Mouse (Mus musculus) ES-E14 (cell line): ENCODE data around the gene Pced1b. TPM values are rescaled to one million over a fixed set of nuclear protein-coding genes. Genes with fewer than 3 reads are reported as not detected.

Experiments
- DNase-seq: peaks from one replicate; pipeline ENCODE4 v3.0.0-alpha.2; 2013; ENCODE audit warnings: low read depth, low spot score
- H3K27ac ChIP-seq: 2 replicates; pipeline ENCODE4 v1.5.1; 2012; ENCODE audit warnings: low read depth, mild to moderate bottlenecking, low read length, moderate library complexity, mixed read lengths; ENCODE audit not compliant: poor library complexity, insufficient read depth, severe bottlenecking
- H3K36me3 ChIP-seq: 2 replicates; pipeline ENCODE4 v1.6.1; 2012; ENCODE audit warnings: mild to moderate bottlenecking, low read length, moderate library complexity, mixed read lengths; ENCODE audit not compliant: control insufficient read depth, poor library complexity, insufficient read depth, severe bottlenecking
- H3K4me1 ChIP-seq, 2 experiments: fragments of 150-350 bp in 1 of 2; sonication (generic) in 1 of 2; 2 replicates each; pipeline ENCODE4 v1.6.1; 2012; ENCODE audit warnings: low read length in 2 of 2, mild to moderate bottlenecking in 1 of 2, mixed read lengths in 1 of 2; ENCODE audit not compliant: control insufficient read depth in 2 of 2, insufficient read depth in 2 of 2, poor library complexity in 1 of 2
- H3K4me3 ChIP-seq, 2 experiments: fragments of 150-350 bp in 1 of 2; sonication (generic) in 1 of 2; 2 replicates each; pipeline ENCODE4 v1.5.1; 2012; ENCODE audit warnings: low read length in 2 of 2, low read depth in 1 of 2, mild to moderate bottlenecking in 1 of 2, mixed read lengths in 1 of 2; ENCODE audit not compliant: insufficient read depth in 1 of 2, poor library complexity in 1 of 2, severe bottlenecking in 1 of 2
- H3K9ac ChIP-seq: 2 replicates; pipeline ENCODE4 v1.6.1; 2012; ENCODE audit warnings: low read depth, mild to moderate bottlenecking, low read length, mixed read lengths; ENCODE audit not compliant: poor library complexity, insufficient read depth, severe bottlenecking
- H3K9me3 ChIP-seq: fragments of 150-350 bp; sonication (generic); 2 replicates; pipeline ENCODE4 v1.6.1; 2012; ENCODE audit warnings: low read depth, mild to moderate bottlenecking, low read length; ENCODE audit not compliant: control insufficient read depth, insufficient read depth
- CHD2 ChIP-seq: IDR thresholded peaks from 2 replicates; pipeline ENCODE4 v1.6.1; 2014; ENCODE audit warnings: mild to moderate bottlenecking, low read depth, low read length, inconsistent platforms
- HCFC1 ChIP-seq: IDR thresholded peaks from 2 replicates; pipeline ENCODE4 v1.6.1; 2012; ENCODE audit warnings: low read length, inconsistent platforms, borderline replicate concordance; ENCODE audit not compliant: insufficient read depth
- MAFK ChIP-seq: IDR thresholded peaks from 2 replicates; pipeline ENCODE4 v1.6.1; 2014; ENCODE audit warnings: mild to moderate bottlenecking, low read depth, low read length, inconsistent platforms; ENCODE audit not compliant: insufficient read depth
- ZC3H11A ChIP-seq: IDR thresholded peaks from 2 replicates; pipeline ENCODE4 v1.6.1; 2012; ENCODE audit warnings: low read depth, mild to moderate bottlenecking, inconsistent platforms, low read length, borderline replicate concordance
- ZNF384 ChIP-seq: IDR thresholded peaks from 2 replicates; pipeline ENCODE4 v1.6.1; 2012; ENCODE audit warnings: low read depth, low read length, inconsistent platforms
- in situ Hi-C, 2 experiments: fragments of 600-800 bp; cut with MboI; formaldehyde crosslinking; loops; one replicate each; pipeline ENCODE4 v1.15.1; 2025; ENCODE audit warnings: low sequenced_read_pairs in 2 of 2, inconsistent platforms in 1 of 2; ENCODE audit not compliant: unreplicated experiment in 2 of 2
- total RNA-seq: library from RNA; depleted of rRNA; stranded (reverse); fragments of 300-350 nt; gene quantifications from 2 replicates; pipeline ENCODE4 v1.2.3, GENCODE M21; 2012

The Pced1b gene
- total RNA-seq, 1 experiment, result 29.0 TPM

DNA sequence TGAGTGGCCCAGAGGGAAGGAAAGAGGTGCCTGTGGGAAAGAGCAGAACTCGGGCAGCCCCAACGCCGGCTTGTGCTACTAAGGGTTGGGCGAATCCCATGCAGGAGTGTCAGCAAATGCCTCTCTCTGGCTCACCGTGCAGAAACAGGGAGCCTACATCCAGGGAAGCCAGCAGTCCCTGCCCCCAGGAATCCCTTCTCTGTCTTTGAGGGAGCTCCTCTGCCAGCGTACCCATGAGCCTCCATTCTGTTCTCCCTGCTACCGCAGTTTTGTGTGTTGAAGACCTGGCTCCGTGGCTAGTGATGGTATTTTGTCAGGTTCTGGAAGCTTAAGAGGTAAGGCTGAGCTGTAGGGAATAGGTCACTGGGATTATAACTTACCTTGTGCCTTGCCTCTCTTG, 33.2 kb downstream of the Pced1b start:
- Histone ChIP-seq H3K9me3 (no peaks in the 10 kb centered on the region), H3K9ac (no peak overlapping the region), H3K4me1 (peaks cover 2 to 7% of the 10 kb centered on the region in 2 experiments; a peak in 2 of 4 replicates), H3K4me3 (no peak overlapping the region), H3K36me3 (no peaks in the 10 kb centered on the region), H3K27ac (no peak overlapping the region)
- in situ Hi-C loops, result no loop called here
- TF ChIP-seq ZNF384 (no peak), ZC3H11A (no peak), HCFC1 (no peak), MAFK (no peak), CHD2 (no peak)
- no peak for DNase-seq

GRCm38 (mm10) chr15:97280776-97281175, 33.9 kb downstream of the Pced1b start:
- in situ Hi-C loops, result no loop called here
- Histone ChIP-seq H3K36me3 (no peaks in the 10 kb centered on the region), H3K4me3 (no peak overlapping the region), H3K4me1 (peaks cover 2 to 7% of the 10 kb centered on the region in 2 experiments; a peak in 2 of 4 replicates), H3K27ac (no peak overlapping the region), H3K9me3 (no peaks in the 10 kb centered on the region), H3K9ac (no peak overlapping the region)
- no peak for TF ChIP-seq CHD2
- TF ChIP-seq ZNF384, result no peak
- no peak for TF ChIP-seq MAFK
- TF ChIP-seq ZC3H11A, result no peak
- no peak for TF ChIP-seq HCFC1
- DNase-seq, result no peak

DNA sequence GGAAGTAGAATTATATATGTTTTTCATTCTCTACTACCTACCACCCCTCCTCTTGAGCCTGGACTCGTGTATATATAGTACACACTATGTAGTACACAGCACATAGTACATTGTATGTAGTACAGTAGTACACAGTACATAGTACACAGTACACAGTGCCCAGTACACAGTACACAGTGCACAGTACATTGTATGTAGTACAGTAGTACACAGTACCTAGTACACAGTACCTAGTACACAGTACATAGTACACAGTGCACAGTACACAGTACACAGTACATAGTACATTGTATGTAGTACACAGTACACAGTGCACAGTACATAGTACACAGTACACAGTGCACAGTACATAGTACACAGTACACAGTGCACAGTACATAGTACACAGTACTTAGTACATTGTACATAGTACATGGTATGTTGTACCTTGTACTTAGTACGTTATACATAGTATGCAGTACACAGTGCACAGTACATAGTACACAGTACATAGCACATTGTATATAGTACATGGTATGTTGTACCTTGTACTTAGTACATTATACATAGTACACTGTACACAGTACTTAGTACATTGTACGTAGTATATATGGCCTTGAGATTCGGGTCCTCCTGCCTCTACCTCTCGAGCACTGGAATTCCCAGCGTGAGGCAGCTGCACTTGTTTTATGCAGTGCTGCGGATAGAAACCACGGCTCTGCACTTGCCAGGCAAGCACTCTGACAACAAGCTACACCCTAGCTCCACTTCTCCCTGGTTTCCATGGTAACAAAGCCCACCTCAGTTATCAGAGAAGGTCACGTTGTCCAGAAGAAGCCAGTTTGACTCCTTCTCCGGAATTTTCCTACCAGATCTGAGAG, 35.0 kb downstream of the Pced1b start:
- DNase-seq, result peak; percentile 16
- Histone ChIP-seq H3K9me3 (no peaks in the 10 kb centered on the region), H3K4me3 (no peak overlapping the region), H3K4me1 (peaks cover 2 to 9% of the 10 kb centered on the region in 2 experiments; a peak in 2 of 4 replicates), H3K9ac (no peak overlapping the region), H3K36me3 (no peaks in the 10 kb centered on the region), H3K27ac (no peak overlapping the region)
- in situ Hi-C loops, result no loop called here
- no peak for TF ChIP-seq HCFC1
- no peak for TF ChIP-seq MAFK
- TF ChIP-seq ZNF384, result no peak
- no peak for TF ChIP-seq ZC3H11A
- no peak for TF ChIP-seq CHD2

GRCm38 (mm10) chr15:97282572-97282881, 35.6 kb downstream of the Pced1b start:
- Histone ChIP-seq H3K4me1 (peaks cover 2 to 13% of the 10 kb centered on the region in 2 experiments; a peak in 3 of 4 replicates), H3K9me3 (no peaks in the 10 kb centered on the region), H3K36me3 (no peaks in the 10 kb centered on the region), H3K9ac (no peak overlapping the region), H3K4me3 (no peak overlapping the region), H3K27ac (no peak overlapping the region)
- TF ChIP-seq CHD2 (no peak), ZNF384 (no peak), ZC3H11A (no peak), MAFK (no peak), HCFC1 (no peak)
- in situ Hi-C loops, result no loop called here
- no peak for DNase-seq
